Mouse (Mus musculus) hindbrain, embryonic 15.5 days (tissue): ENCODE measurements around the gene Def8. TPM values are rescaled to one million over a fixed set of nuclear protein-coding genes. Genes with fewer than 3 reads are reported as not detected.

ENCODE experiments used
- ATAC-seq: fragments of 200-750 bp; cut with Nextera tagmentation; 2 replicates; pipeline ENCODE4 v1.8.0; 2017; ENCODE audit warnings: low read depth, moderate number of reproducible peaks, moderate TSS enrichment; ENCODE audit not compliant: low FRiP score
- H3K27ac ChIP-seq: fragments of 300-500 bp; sonication (generic); replicated peaks from 2 replicates; pipeline ENCODE4 v1.5.1; 2015; ENCODE audit warnings: mild to moderate bottlenecking, inconsistent platforms
- H3K27me3 ChIP-seq: fragments of 300-500 bp; sonication (generic); 2 replicates; pipeline ENCODE4 v1.6.1; 2015; ENCODE audit warnings: control low read depth, inconsistent platforms
- H3K36me3 ChIP-seq: fragments of 300-500 bp; sonication (generic); 2 replicates; pipeline ENCODE4 v1.6.1; 2015; ENCODE audit warnings: control low read depth, inconsistent platforms
- H3K4me1 ChIP-seq: fragments of 300-500 bp; sonication (generic); replicated peaks from 2 replicates; pipeline ENCODE4 v1.6.1; 2015; ENCODE audit warnings: control low read depth, inconsistent platforms
- H3K4me2 ChIP-seq: fragments of 300-500 bp; sonication (generic); 2 replicates; pipeline ENCODE4 v1.6.1; 2015; ENCODE audit warnings: moderate library complexity, mild to moderate bottlenecking, inconsistent platforms
- H3K4me3 ChIP-seq: fragments of 300-500 bp; sonication (generic); 2 replicates; pipeline ENCODE4 v1.5.1; 2015; ENCODE audit warnings: mild to moderate bottlenecking, inconsistent platforms
- H3K9ac ChIP-seq: fragments of 300-500 bp; sonication (generic); 2 replicates; pipeline ENCODE4 v1.6.1; 2015; ENCODE audit warnings: inconsistent platforms
- H3K9me3 ChIP-seq: fragments of 300-500 bp; sonication (generic); 2 replicates; pipeline ENCODE4 v1.6.1; 2016; ENCODE audit warnings: control low read depth, inconsistent platforms
- WGBS: fragments of 180-500 bp; shearing (Covaris S2); methylation state at CpG from one replicate; pipeline ENCODE4 v1.1.7; 2015; 5-methylcytosine and 5-hydroxymethylcytosine counted together
- polyA plus RNA-seq: library from polyadenylated mRNA; unstranded; fragments of >200 nt; fragmentation: Nextera tagmentation; extraction: Ambion mirVana; gene quantifications from 2 replicates; pipeline ENCODE4 v1.2.1, GENCODE M21; 2015

Gene Def8
- polyA plus RNA-seq = 48.6 and 51.6 TPM in 2 replicates

GRCm38 (mm10) chr8:123423441-123423840, at the start of gene Def8:
Gene Def8, plus strand, starts transcription at chr8:123423527.
- H3K27ac ChIP-seq = 0 out of 2 replicates have a peak within 1 kb of the TSS, but pooled peaks have one; percentile 28
- H3K27me3 ChIP-seq = no peaks in the 10 kb centered on the region
- H3K9me3 ChIP-seq = peaks cover 10% of the 10 kb centered on the region; the same call in 1 of the 2 replicates
- peaks cover 46% of the 10 kb centered on the region for H3K36me3 ChIP-seq
- no peak for ATAC-seq
- no peak within 1 kb of the TSS for H3K9ac ChIP-seq
- peak within 1 kb of the TSS; percentile 37 for H3K4me2 ChIP-seq
- WGBS = 75% methylated on average over 7 of the region's 7 CpGs
- H3K4me1 ChIP-seq = peaks cover 12% of the 10 kb centered on the region; the same call in 1 of the 2 replicates
- peak within 1 kb of the TSS; percentile 7; the same call in 1 of the 2 replicates for H3K4me3 ChIP-seq

- Histone ChIP-seq H3K4me1 (peaks cover 33% of the 10 kb centered on the region), H3K9me3 (no peaks in the 10 kb centered on the region), H3K4me2 (peak overlapping the region; percentile 80), H3K27me3 (no peaks in the 10 kb centered on the region), H3K36me3 (peaks cover 10% of the 10 kb centered on the region; the same call in 1 of the 2 replicates), H3K4me3 (peak overlapping the region; percentile 80), H3K27ac (peak overlapping the region; percentile 97), H3K9ac (peak overlapping the region; percentile 74)
- 1% methylated on average over 20 of the region's 20 CpGs for WGBS
- peak; percentile 80 for ATAC-seq
These were observed 49.1 kb upstream of the Def8 start for GRCm38 (mm10) chr8:123374239-123374578.

- Histone ChIP-seq H3K27ac (peak overlapping the region; percentile 57), H3K9ac (no peak overlapping the region), H3K9me3 (no peaks in the 10 kb centered on the region), H3K4me3 (no peak overlapping the region), H3K36me3 (0 out of 2 replicates have a peak, but pooled peaks cover 3% of the 10 kb centered on the region), H3K4me1 (peaks cover 33% of the 10 kb centered on the region), H3K27me3 (no peaks in the 10 kb centered on the region), H3K4me2 (no peak overlapping the region; the same call in none of the 2 replicates)
- 71% methylated on average over 10 of the region's 10 CpGs for WGBS
- ATAC-seq = no peak
These were observed 47.6 kb upstream of the Def8 start for GRCm38 (mm10) chr8:123375701-123376100.

GRCm38 (mm10) chr8:123376106-123376505, 47.2 kb upstream of the Def8 start:
- 52% methylated on average over 8 of the region's 8 CpGs for WGBS
- Histone ChIP-seq H3K4me2 (no peak overlapping the region; the same call in 1 of the 2 replicates), H3K9ac (no peak overlapping the region)

GRCm38 (mm10) chr8:123381711-123382110, 41.6 kb upstream of the Def8 start:
- 93% methylated on average over 4 of the region's 4 CpGs for WGBS
- Histone ChIP-seq H3K36me3 (peaks cover 53% of the 10 kb centered on the region), H3K4me3 (no peak overlapping the region), H3K4me2 (no peak overlapping the region), H3K9ac (no peak overlapping the region), H3K27me3 (no peaks in the 10 kb centered on the region), H3K27ac (no peak overlapping the region), H3K9me3 (no peaks in the 10 kb centered on the region), H3K4me1 (no peaks in the 10 kb centered on the region)
- no peak for ATAC-seq

More at GRCm38 (mm10) chr8:123376106-123376505, 47.2 kb upstream of the Def8 start:
- no peaks in the 10 kb centered on the region for H3K9me3 ChIP-seq
- no peaks in the 10 kb centered on the region for H3K27me3 ChIP-seq
- H3K27ac ChIP-seq = 0 out of 2 replicates have a peak overlapping the region, but pooled peaks have one; percentile 34
- peaks cover 33% of the 10 kb centered on the region for H3K4me1 ChIP-seq
- H3K4me3 ChIP-seq = no peak overlapping the region
- no peak for ATAC-seq
- peaks cover 5% of the 10 kb centered on the region; the same call in 1 of the 2 replicates for H3K36me3 ChIP-seq

- H3K36me3 ChIP-seq = peaks cover 61% of the 10 kb centered on the region
- no peaks in the 10 kb centered on the region for H3K9me3 ChIP-seq
- H3K27me3 ChIP-seq = no peaks in the 10 kb centered on the region
- H3K4me2 ChIP-seq = no peak overlapping the region
- no peak for ATAC-seq
- no peak overlapping the region for H3K27ac ChIP-seq
- no peaks in the 10 kb centered on the region for H3K4me1 ChIP-seq
- H3K9ac ChIP-seq = no peak overlapping the region
- no peak overlapping the region for H3K4me3 ChIP-seq
- WGBS = 86% methylated on average over 8 of the region's 8 CpGs
These were observed 40.8 kb upstream of the Def8 start for GRCm38 (mm10) chr8:123382516-123382915.

GRCm38 (mm10) chr8:123384883-123385540, 38.3 kb upstream of the Def8 start:
- ATAC-seq = no peak
- Histone ChIP-seq H3K9ac (no peak overlapping the region), H3K4me3 (no peak overlapping the region), H3K9me3 (no peaks in the 10 kb centered on the region), H3K27ac (no peak overlapping the region), H3K4me1 (no peaks in the 10 kb centered on the region), H3K36me3 (peaks cover 85% of the 10 kb centered on the region), H3K27me3 (no peaks in the 10 kb centered on the region), H3K4me2 (no peak overlapping the region)
- WGBS = 70% methylated on average over 9 of the region's 9 CpGs

GRCm38 (mm10) chr8:123387041-123387440, 36.3 kb upstream of the Def8 start:
- Histone ChIP-seq H3K9ac (no peak overlapping the region), H3K27ac (no peak overlapping the region), H3K4me1 (no peaks in the 10 kb centered on the region), H3K36me3 (peaks cover 94% of the 10 kb centered on the region), H3K4me2 (no peak overlapping the region), H3K9me3 (no peaks in the 10 kb centered on the region), H3K27me3 (no peaks in the 10 kb centered on the region), H3K4me3 (no peak overlapping the region)
- no peak for ATAC-seq
- WGBS = 86% methylated on average over 3 of the region's 3 CpGs

- H3K4me1 ChIP-seq = no peaks in the 10 kb centered on the region
- ATAC-seq = no peak
- no peak overlapping the region for H3K4me3 ChIP-seq
These were observed 35.5 kb upstream of the Def8 start for GRCm38 (mm10) chr8:123387801-123388200.

GRCm38 (mm10) chr8:123389026-123389425, 34.3 kb upstream of the Def8 start:
- Histone ChIP-seq H3K9me3 (no peaks in the 10 kb centered on the region), H3K4me2 (no peak overlapping the region), H3K4me3 (no peak overlapping the region), H3K4me1 (no peaks in the 10 kb centered on the region), H3K27me3 (no peaks in the 10 kb centered on the region), H3K36me3 (peaks cover 94% of the 10 kb centered on the region), H3K27ac (no peak overlapping the region), H3K9ac (no peak overlapping the region)
- WGBS = 93% methylated on average over 7 of the region's 7 CpGs
- no peak for ATAC-seq

More at GRCm38 (mm10) chr8:123387801-123388200, 35.5 kb upstream of the Def8 start:
- Histone ChIP-seq H3K9ac (no peak overlapping the region), H3K36me3 (peaks cover 94% of the 10 kb centered on the region), H3K4me2 (no peak overlapping the region), H3K9me3 (no peaks in the 10 kb centered on the region), H3K27ac (no peak overlapping the region), H3K27me3 (no peaks in the 10 kb centered on the region)
- 94% methylated on average over 8 of the region's 8 CpGs for WGBS

- H3K4me1 ChIP-seq = no peaks in the 10 kb centered on the region
- no peak for ATAC-seq
- 93% methylated on average over 13 of the region's 13 CpGs for WGBS
- no peaks in the 10 kb centered on the region for H3K27me3 ChIP-seq
- H3K9ac ChIP-seq = no peak overlapping the region
- H3K9me3 ChIP-seq = no peaks in the 10 kb centered on the region
- H3K4me2 ChIP-seq = no peak overlapping the region
- no peak overlapping the region for H3K27ac ChIP-seq
- peaks cover 87% of the 10 kb centered on the region for H3K36me3 ChIP-seq
- H3K4me3 ChIP-seq = no peak overlapping the region
These were observed 25.0 kb upstream of the Def8 start for GRCm38 (mm10) chr8:123398308-123398707.

- 96% methylated on average over 9 of the region's 9 CpGs for WGBS
- ATAC-seq = no peak
- H3K36me3 ChIP-seq = peaks cover 53% of the 10 kb centered on the region
These were observed 21.4 kb upstream of the Def8 start for GRCm38 (mm10) chr8:123401936-123402335.

More at GRCm38 (mm10) chr8:123401936-123402335, 21.4 kb upstream of the Def8 start:
- no peak overlapping the region for H3K4me2 ChIP-seq
- H3K27ac ChIP-seq = no peak overlapping the region
- H3K4me3 ChIP-seq = no peak overlapping the region
- H3K27me3 ChIP-seq = no peaks in the 10 kb centered on the region
- H3K9ac ChIP-seq = no peak overlapping the region
- no peaks in the 10 kb centered on the region for H3K9me3 ChIP-seq
- H3K4me1 ChIP-seq = peaks cover 8% of the 10 kb centered on the region; the same call in 1 of the 2 replicates
